Mouse (Mus musculus): ENCODE data around the gene Hist1h3c.

Hist1h3c gene

DNA sequence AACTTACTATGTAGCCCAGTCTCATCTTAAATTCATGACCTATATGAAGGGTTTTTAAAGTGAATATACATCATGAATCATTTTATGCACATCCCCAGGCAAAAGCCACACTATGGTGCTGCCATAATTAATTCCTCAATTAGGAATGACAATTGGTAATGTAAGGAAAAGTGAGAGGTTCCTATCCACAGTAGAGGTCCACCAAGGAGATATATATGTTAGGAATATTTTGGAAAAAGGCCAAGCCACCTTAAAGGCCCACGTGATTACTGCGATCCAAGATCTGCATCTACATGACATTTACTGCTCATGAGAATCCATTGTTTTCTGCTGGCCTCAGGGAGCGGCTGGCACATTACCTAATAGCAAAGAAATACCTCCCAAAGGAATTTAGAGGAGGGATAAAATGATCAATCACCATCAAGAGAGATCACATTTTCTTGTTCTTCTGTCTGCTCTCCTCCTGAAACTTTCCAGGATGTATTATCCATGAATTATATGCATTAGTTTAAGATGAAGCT is 13.9 kb upstream of the Hist1h3c start:
- in situ Hi-C loops (cut with MboI, MseI) = loop anchor here (25.0 kb wide), 2 partner anchors 853 to 1028 kb away; no protein-coding TSS in a partner anchor

DNA sequence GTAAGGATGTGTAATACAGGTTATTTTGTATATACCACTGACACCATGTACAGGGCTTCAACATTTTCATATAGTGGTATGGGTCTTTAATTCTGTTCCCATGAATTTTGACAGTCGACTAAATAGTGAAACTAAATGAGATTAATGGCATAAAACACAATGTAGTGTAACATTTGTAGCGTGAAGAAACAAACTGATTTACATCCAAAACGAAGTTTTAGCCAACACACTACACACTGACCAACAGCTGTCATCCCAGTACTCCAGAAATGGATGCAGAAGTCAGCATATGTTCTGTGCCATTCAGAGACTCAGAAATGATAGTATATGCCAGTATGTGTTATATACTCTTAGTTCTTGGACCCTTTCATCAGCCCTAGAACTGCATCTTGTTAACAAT is 12.5 kb upstream of the Hist1h3c start:
- in situ Hi-C loops (cut with MboI, MseI) = loop anchor here (25.0 kb wide), 2 partner anchors 854 to 1029 kb away; no protein-coding TSS in a partner anchor

DNA sequence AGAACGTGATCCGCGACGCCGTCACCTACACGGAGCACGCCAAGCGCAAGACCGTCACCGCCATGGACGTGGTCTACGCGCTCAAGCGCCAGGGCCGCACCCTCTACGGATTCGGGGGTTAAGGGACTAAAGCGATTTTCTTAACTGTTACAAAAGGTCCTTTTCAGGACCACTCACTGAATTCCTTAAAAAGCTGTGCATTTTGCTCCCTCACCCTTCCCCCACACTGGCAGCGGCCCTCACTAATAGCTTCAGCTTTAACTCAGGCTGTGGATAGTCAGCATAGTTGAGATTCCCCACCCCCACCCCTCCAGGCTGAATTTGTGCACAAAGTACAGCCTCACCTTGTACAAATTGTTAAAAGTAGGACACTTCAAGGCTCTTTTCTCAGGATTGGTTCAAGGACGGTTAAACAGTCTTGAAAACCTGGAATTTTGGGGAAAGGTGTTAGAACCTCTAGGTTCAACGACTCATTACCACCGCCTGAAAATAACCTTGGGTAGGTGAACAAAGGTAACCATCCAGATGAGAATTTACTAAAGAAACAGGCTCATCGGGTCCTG is 11.9 kb upstream of the Hist1h3c start:
- in situ Hi-C loops (cut with MboI, MseI) = loop anchor here (25.0 kb wide), 2 partner anchors 855 to 1030 kb away; no protein-coding TSS in a partner anchor

DNA sequence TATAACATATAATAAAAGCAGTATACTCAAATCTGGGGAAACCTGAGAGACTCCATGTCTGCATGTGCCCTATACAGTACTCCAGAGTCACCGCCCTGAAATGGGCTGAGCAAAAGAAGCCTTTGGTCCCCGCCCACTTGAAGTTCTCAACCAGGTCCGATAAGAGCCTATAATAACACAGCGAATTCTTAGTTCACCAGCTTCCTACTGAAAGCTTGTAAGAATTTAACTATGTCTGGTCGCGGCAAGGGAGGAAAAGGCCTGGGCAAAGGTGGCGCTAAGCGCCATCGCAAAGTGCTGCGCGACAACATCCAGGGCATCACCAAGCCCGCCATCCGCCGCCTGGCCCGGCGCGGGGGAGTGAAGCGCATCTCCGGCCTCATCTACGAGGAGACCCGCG is 11.4 kb upstream of the Hist1h3c start, which contains the start of gene Hist1h4b:
Hist1h4b (plus strand) TSS at position 224 of the 400 bp plus-strand sequence.
- in situ Hi-C loops (cut with MboI, MseI) = loop anchor here (25.0 kb wide), 2 partner anchors 856 to 1031 kb away; no protein-coding TSS in a partner anchor

DNA sequence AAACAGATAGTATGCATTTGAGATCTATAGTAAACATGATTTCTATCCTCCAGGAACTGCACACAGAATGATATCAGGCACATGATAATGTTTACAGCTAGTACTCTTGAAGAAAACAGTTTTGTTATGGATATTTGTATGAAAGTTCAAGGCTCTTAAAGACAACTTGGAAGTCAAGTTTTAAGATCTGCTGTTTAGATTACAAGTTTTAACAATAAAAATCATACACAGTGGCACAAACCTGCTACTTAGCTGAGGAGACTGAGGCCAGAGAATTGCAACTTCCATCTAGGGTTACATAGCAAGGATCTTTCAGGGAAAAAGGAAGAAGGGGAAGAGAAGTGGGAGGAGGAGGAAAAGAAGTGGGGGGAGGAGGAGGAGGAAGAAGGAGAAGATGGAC is 9.6 kb upstream of the Hist1h3c start:
- in situ Hi-C loops (cut with MboI, MseI) = loop anchor here (25.0 kb wide), 2 partner anchors 857 to 1032 kb away; no protein-coding TSS in a partner anchor

DNA sequence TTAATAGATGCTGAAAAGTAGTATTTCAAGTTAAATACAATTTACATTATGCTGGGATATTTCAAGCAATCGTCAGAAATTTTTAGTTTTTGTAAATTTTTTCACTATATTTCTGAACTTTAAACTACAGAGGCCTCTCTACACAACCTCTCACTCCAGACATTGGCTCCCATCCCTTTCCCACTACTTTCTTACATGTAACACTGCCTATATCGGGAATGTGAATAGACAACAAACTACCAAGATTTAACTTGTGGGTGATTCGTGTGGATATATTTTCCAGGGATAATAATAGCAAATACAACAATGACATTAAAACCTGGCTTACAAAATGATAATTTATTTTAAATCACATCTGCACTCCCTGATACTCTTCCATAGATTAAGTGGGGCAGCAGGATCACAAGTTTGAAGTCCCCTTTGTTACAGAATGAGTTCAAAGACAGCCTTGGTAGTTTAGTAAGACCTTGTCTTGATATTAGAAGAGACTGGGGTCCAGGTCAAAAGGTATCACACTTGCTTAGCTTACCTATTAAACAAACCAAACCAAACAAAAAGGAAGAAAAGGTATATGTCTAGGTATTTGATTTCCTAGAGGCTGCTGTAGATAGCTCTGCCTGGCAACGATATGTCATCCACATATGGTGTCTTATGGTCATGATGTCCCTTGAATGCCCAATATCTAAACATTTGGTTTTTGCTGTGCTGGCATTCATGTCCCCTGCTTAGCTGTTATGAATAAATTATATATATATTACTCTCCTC is 8.1 kb upstream of the Hist1h3c start:
- in situ Hi-C loops (cut with MboI, MseI) = loop anchor here (25.0 kb wide), 2 partner anchors 859 to 1034 kb away; no protein-coding TSS in a partner anchor

DNA sequence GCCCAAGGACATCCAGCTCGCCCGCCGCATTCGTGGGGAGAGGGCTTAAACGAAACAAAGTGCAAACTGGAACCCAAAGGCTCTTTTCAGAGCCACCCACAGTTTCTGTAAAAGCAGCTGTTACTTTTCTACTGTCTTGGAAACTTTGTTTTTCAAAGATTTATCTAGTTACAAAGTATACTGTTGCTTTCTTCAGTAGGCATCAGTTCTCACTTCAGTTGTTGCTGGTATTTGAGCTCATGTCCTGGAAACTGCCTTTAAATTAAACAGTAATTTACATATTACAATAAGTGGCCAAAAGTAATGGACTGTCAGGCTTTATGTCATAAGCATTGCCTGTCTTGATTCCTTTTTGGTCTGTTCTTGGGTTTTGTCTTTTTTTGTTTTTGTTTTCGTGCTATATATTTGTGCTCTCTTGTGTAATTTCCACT is 7.4 kb upstream of the Hist1h3c start:
- in situ Hi-C loops (cut with MboI, MseI) = loop anchor here (25.0 kb wide), 2 partner anchors 860 to 1035 kb away; no protein-coding TSS in a partner anchor

DNA sequence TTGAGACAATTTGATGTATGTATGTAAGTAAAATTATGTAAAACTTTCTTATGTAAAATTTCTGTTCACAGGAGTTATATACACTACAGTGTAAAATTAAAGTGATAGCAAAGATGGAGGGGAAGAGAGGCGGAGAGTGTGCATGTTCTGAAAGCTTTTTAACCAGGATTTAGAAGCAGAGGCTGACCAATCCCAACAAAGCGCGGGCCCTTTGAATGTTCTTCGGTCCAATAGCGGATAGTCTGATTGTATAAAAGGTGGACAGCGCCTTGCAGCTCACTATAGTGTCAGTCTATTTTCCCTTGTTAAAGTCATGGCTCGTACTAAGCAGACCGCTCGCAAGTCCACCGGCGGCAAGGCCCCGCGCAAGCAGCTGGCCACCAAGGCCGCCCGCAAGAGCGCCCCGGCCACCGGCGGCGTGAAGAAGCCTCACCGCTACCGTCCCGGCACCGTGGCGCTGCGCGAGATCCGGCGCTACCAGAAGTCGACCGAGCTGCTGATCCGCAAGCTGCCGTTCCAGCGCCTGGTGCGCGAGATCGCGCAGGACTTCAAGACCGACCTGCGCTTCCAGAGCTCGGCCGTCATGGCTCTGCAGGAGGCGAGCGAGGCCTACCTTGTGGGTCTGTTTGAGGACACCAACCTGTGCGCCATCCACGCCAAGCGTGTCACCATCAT is 6.8 kb upstream of the Hist1h3c start, which contains the start of gene Hist1h3b:
Hist1h3b (plus strand) TSS at position 201 of the 675 bp plus-strand sequence.
- in situ Hi-C loops (cut with MboI, MseI) = loop anchor here (25.0 kb wide), 2 partner anchors 860 to 1035 kb away; no protein-coding TSS in a partner anchor

DNA sequence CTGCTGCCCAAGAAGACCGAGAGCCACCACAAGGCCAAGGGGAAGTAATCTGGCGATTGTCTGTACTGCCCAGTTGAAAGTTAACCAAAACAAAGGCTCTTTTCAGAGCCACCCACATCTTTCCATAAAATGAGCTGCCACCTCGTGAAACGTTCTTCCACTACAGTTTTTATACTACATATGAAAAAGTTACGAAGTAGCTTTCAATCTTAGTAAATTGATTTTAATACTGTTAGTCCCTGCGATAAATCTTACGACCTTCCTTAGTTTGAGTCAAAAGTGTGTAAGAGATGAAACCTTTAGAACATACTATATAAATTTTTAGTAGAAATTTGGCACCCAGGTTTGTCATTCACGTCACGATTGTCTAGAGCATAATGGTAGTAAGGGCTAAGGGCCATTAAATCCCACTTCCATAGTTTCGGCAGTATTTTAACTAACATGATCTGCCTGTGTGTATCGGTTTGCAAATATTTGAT is 6.1 kb upstream of the Hist1h3c start:
- in situ Hi-C loops (cut with MboI, MseI) = loop anchor here (25.0 kb wide), 2 partner anchors 861 to 1036 kb away; no protein-coding TSS in a partner anchor

DNA sequence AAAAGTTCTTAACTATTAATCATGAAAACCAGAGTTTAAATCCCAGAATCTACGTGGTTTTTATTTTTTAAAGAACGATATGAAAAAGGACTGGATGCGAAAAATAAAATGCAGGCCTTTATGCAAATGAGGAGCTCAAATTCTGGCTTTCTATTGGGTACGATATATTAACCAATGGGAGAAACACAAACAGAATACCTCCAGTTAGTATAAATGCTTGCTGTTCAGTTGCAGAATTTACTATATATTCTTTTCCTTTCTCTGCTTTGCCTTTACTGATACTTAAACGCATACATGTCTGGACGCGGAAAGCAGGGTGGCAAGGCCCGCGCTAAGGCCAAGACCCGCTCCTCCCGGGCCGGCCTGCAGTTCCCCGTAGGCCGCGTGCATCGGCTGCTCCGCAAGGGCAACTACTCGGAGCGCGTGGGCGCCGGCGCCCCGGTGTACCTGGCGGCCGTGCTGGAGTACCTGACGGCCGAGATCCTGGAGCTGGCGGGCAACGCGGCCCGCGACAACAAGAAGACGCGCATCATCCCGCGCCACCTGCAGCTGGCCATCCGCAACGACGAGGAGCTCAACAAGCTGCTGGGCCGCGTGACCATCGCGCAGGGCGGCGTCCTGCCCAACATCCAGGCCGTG is 5.6 kb upstream of the Hist1h3c start, which contains the start of gene Hist1h2ab:
Hist1h2ab (plus strand) TSS at position 288 of the 639 bp plus-strand sequence.
- in situ Hi-C loops (cut with MboI, MseI) = loop anchor here (25.0 kb wide), 2 partner anchors 861 to 1036 kb away; no protein-coding TSS in a partner anchor

DNA sequence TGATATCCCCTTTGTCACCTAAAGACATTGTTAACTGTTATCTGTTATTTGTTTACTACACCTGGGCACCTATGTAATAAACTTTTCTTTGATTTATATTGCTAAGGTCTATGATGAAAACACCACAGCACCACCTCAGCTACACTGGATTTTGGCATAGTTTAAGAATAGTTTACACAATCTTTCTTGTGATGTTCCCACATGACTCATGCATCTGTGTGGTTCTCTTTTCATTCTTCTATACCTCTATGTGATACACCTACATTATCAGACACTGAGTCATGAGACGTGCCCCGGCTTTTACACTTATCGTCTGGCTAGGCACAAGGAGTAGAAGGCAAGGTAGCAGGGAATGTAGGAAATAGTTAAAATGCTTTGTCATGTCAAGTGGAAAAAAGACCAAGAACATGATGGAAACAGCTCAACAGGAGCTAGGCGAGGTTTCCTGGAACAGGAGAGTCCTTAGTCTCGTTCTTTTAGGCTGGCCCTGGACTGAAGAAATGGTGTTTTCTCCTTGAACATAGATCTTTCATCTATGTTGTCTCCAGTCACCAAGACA is 4.2 kb upstream of the Hist1h3c start:
- in situ Hi-C loops (cut with MboI, MseI) = loop anchor here (5.0 to 25.0 kb wide), 5 partner anchors 167 to 1962 kb away; partner anchors contain the start of genes Hist1h1b, Hist1h2ah, Hist1h2an and Hist1h2bk

DNA sequence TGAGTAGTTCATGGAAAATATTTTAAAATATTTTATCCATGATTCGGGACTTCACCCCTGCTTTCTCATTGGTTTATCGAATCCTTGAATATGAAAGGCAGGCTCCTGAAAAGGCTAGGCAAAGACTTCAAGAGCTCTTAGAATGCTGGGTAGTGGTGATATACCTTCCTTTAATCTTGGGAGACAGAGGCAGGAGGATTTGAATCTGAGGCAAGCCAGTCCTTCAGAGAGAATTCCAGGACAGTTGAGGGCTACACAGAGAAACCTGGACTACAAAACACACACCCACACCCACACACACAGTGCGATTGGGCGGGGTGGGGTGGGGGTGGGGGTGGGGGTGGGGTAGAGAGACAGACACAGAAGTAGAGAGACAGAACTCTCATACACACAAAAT is 2.5 kb upstream of the Hist1h3c start:
- in situ Hi-C loops (cut with MboI, MseI) = loop anchor here (5.0 to 25.0 kb wide), 3 partner anchors 166 to 1961 kb away; partner anchors contain the start of genes Hist1h1b, Hist1h2ah, Hist1h2an and Hist1h2bk

DNA sequence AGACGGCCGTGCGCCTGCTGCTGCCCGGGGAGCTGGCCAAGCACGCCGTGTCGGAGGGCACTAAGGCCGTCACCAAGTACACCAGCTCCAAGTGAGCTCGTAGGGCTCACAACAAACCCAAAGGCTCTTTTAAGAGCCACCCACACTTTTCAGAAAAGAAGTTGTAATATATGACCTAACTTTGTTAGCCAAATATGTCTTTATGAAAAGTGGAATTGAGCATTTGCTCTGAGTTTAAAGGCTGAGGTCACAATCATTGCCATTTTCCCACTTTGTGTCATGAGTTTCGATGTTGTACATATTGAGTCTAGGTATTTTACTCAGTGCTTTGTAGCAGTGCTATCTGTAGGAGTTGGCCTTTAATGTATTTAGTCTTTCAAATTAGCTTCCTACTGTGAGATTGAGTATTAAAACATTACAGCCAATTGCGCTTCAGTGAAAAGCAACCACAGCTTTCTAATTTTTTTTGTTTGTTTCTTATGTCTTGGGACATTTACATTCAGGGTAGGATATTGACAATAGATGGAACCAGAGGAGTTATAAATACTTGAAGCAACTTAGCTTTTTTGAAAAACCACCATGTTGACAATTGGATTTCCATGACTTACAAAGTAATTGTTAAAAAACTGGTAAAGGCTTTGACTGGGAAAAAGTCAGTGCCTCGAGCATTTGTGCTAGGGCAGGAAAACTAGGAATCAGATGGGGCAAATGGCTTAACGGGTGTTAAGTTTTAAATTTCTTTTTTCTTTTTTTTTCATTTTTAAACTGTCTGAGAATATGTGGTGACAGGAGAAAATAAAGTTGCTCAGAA is 1.9 kb upstream of the Hist1h3c start:
- in situ Hi-C loops (cut with MboI, MseI) = loop anchor here (5.0 to 25.0 kb wide), 3 partner anchors 165 to 1960 kb away; partner anchors contain the start of genes Hist1h1b, Hist1h2ah, Hist1h2an and Hist1h2bk

DNA sequence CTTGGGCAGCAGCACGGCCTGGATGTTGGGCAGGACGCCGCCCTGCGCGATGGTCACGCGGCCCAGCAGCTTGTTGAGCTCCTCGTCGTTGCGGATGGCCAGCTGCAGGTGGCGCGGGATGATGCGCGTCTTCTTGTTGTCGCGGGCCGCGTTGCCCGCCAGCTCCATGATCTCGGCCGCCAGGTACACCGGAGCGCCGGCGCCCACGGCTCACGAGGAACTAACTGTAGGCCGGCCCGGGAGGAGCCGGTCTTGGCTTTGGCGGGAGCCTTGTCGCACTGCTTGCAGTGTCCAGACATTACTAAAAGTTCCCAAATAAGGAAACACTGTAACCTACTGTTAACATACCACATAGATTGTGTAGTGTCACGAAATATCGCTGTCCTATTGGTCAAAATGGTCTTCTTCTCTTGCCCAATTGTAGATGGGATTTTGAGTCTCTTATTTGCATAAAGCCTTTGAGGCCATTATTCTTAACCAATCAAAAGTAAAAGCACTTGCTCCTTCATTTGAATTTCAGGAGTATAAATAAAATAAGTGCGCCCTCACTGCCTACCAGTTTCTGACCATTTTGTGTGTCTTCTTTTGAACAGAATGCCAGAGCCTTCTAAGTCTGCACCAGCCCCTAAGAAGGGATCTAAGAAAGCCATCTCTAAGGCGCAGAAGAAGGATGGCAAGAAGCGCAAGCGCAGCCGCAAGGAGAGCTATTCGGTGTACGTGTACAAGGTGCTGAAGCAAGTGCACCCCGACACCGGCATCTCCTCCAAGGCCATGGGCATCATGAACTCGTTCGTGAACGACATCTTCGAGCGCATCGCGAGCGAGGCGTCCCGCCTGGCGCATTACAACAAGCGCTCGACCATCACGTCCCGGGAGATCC is 1.0 kb upstream of the Hist1h3c start, which contains the start of gene Hist1h2bb:
Hist1h2bb (plus strand) TSS at position 534 of the 880 bp plus-strand sequence.
- in situ Hi-C loops (cut with MboI, MseI) = loop anchor here (5.0 to 25.0 kb wide), 3 partner anchors 164 to 1959 kb away; partner anchors contain the start of genes Hist1h1b, Hist1h2ah, Hist1h2an and Hist1h2bk

DNA sequence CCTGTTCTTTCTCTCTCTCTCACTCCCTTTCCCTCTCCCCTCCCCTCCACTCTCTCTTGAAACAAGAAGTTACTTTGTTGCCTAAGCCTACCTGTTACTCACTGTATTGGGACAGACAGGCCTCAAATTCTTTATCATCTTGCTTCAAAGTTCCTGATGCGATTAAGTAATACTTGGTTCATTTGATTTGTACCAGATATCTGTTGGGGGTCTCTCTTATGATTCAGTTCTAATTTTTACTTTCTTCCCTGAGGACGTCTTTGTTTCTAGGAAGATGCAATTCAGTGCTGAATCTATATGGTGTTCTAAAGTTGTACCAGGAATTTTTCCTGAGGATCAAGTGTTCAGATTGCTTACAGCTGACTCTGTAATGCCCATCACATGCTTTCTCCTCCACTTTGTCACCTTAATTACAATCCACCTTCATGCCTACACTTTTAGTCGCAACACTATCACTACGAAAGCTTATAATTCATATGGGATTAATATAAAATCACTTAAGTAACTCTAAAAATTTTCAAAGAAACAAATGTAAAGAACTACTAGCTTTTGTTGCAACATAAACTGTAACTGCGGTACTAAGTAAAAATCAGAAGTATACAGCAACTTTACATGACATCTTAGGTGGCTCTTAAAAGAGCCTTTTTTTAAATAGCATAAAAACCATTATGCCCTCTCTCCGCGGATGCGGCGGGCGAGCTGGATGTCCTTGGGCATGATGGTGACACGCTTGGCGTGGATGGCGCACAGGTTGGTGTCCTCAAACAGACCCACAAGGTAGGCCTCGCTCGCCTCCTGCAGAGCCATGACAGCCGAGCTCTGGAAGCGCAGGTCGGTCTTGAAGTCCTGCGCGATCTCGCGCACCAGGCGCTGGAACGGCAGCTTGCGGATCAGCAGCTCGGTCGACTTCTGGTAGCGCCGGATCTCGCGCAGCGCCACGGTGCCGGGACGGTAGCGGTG is 701 bp downstream of the Hist1h3c start:
- in situ Hi-C loops (cut with MboI, MseI) = loop anchor here (5.0 to 25.0 kb wide), 3 partner anchors 162 to 1957 kb away; partner anchors contain the start of genes Hist1h1b, Hist1h2ah, Hist1h2an and Hist1h2bk

DNA sequence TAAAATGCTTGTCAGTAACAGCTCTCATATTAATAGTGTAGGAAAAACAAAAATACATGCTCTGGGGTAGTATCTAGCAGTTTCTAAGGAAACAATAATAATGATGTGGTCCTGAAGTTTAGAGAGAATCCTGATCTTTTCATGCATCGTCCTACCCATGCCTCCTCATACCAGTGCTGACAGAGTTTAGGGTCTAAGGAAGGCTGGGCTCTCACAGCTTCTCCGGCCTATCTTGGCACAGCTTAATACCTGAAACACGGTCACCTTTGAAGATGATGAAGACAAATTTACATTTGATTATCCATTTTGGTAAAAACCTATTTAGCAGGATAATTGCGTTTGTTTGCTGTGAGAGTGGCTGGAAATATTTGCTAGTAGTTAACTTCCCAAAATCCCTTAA is 1.4 kb downstream of the Hist1h3c start:
- in situ Hi-C loops (cut with MboI, MseI) = loop anchor here (10.0 to 25.0 kb wide), 2 partner anchors 1709 to 1957 kb away; partner anchors contain the start of genes Hist1h1b, Hist1h2ah, Hist1h2an and Hist1h2bk

Data from regulatory T cell (primary cell).